Mouse (Mus musculus) ES-Bruce4 (cell line): Measurements from ENCODE around the gene Fam198a. TPM values are rescaled to one million over a fixed set of nuclear protein-coding genes. Genes with fewer than 3 reads are reported as not detected.

Experiments
- H3K27ac ChIP-seq: 2 replicates; pipeline ENCODE4 v1.5.1; 2012; ENCODE audit warnings: low read length, inconsistent platforms; ENCODE audit not compliant: insufficient read depth
- H3K27me3 ChIP-seq: 2 replicates; pipeline ENCODE4 v1.6.1; 2012; ENCODE audit warnings: mild to moderate bottlenecking, low read length, inconsistent platforms; ENCODE audit not compliant: control insufficient read depth, poor library complexity, insufficient read depth, severe bottlenecking
- H3K36me3 ChIP-seq: 2 replicates; pipeline ENCODE4 v1.6.1; 2012; ENCODE audit warnings: inconsistent platforms, mild to moderate bottlenecking, low read length, moderate library complexity; ENCODE audit not compliant: control insufficient read depth, poor library complexity, insufficient read depth, severe bottlenecking
- H3K4me1 ChIP-seq: one replicate; pipeline ENCODE4 v1.8.1; 2011; ENCODE audit warnings: low read length; ENCODE audit not compliant: control insufficient read depth, insufficient read depth
- H3K4me3 ChIP-seq: 2 replicates; pipeline ENCODE4 v1.5.1; 2011; ENCODE audit warnings: low read depth, mild to moderate bottlenecking, low read length
- H3K9ac ChIP-seq: 2 replicates; pipeline ENCODE4 v1.6.1; 2012; ENCODE audit warnings: low read depth, mild to moderate bottlenecking, inconsistent platforms; ENCODE audit not compliant: poor library complexity, severe bottlenecking
- H3K9me3 ChIP-seq: replicated peaks from 2 replicates; pipeline ENCODE4 v1.6.1; 2012; ENCODE audit warnings: mild to moderate bottlenecking, low read length, inconsistent platforms; ENCODE audit not compliant: control insufficient read depth, poor library complexity, insufficient read depth, severe bottlenecking
- CTCF ChIP-seq: IDR thresholded peaks from one replicate; pipeline ENCODE4 v1.8.1; 2011; ENCODE audit warnings: low read depth, low read length
- EP300 ChIP-seq: IDR thresholded peaks from 2 replicates; pipeline ENCODE4 v1.6.1; 2011; ENCODE audit warnings: low read depth, low read length; ENCODE audit not compliant: insufficient read depth
- POLR2A ChIP-seq: IDR thresholded peaks from one replicate; pipeline ENCODE4 v1.8.1; 2011; ENCODE audit warnings: low read length; ENCODE audit not compliant: insufficient read depth
- polyA plus RNA-seq: library from polyadenylated mRNA; stranded (reverse); fragments of >200 nt; gene quantifications from 2 replicates; pipeline ENCODE4 v1.2.4, GENCODE M21; 2011; ENCODE audit warnings: low read depth; ENCODE audit not compliant: missing spikeins, insufficient read depth, insufficient read length

The Fam198a gene
- polyA plus RNA-seq, 1 experiment = not detected

- no peaks in the 10 kb centered on the region for H3K27me3 ChIP-seq
- H3K9ac ChIP-seq = no peak overlapping the region
- H3K9me3 ChIP-seq = no peaks in the 10 kb centered on the region
- TF ChIP-seq CTCF = no peak
- peaks cover 3% of the 10 kb centered on the region for H3K4me1 ChIP-seq
- no peak overlapping the region for H3K4me3 ChIP-seq
- H3K27ac ChIP-seq = no peak overlapping the region
- no peaks in the 10 kb centered on the region for H3K36me3 ChIP-seq
These were observed 45.1 kb upstream of the Fam198a start for GRCm38 (mm10) chr9:121905556-121906185.

GRCm38 (mm10) chr9:121906456-121906855 lies 44.3 kb upstream of the Fam198a start:
- TF ChIP-seq EP300 (no peak), POLR2A (no peak), CTCF (no peak)
- H3K9me3 ChIP-seq = no peaks in the 10 kb centered on the region
- no peaks in the 10 kb centered on the region for H3K36me3 ChIP-seq
- no peak overlapping the region for H3K4me3 ChIP-seq
- no peak overlapping the region for H3K27ac ChIP-seq
- no peak overlapping the region for H3K9ac ChIP-seq
- peaks cover 3% of the 10 kb centered on the region for H3K4me1 ChIP-seq
- H3K27me3 ChIP-seq = no peaks in the 10 kb centered on the region

GRCm38 (mm10) chr9:121907356-121908070 lies 43.3 kb upstream of the Fam198a start:
- H3K9ac ChIP-seq = no peak overlapping the region
- peaks cover 3% of the 10 kb centered on the region for H3K4me1 ChIP-seq
- H3K9me3 ChIP-seq = no peaks in the 10 kb centered on the region
- TF ChIP-seq EP300 (no peak), CTCF (no peak), POLR2A (no peak)
- no peak overlapping the region for H3K4me3 ChIP-seq
- no peaks in the 10 kb centered on the region for H3K36me3 ChIP-seq
- no peak overlapping the region for H3K27ac ChIP-seq
- H3K27me3 ChIP-seq = no peaks in the 10 kb centered on the region

GRCm38 (mm10) chr9:121908321-121908720 lies 42.5 kb upstream of the Fam198a start:
- Histone ChIP-seq H3K9ac (no peak overlapping the region), H3K4me1 (peaks cover 3% of the 10 kb centered on the region), H3K9me3 (no peaks in the 10 kb centered on the region), H3K4me3 (no peak overlapping the region), H3K27ac (no peak overlapping the region), H3K36me3 (no peaks in the 10 kb centered on the region), H3K27me3 (no peaks in the 10 kb centered on the region)
- no peak for TF ChIP-seq CTCF

- Histone ChIP-seq H3K9ac (no peak overlapping the region), H3K27ac (no peak overlapping the region), H3K36me3 (no peaks in the 10 kb centered on the region), H3K4me1 (peaks cover 3% of the 10 kb centered on the region), H3K9me3 (no peaks in the 10 kb centered on the region), H3K4me3 (no peak overlapping the region), H3K27me3 (no peaks in the 10 kb centered on the region)
- no peak for TF ChIP-seq CTCF
- TF ChIP-seq POLR2A = no peak
- no peak for TF ChIP-seq EP300
These were observed 41.2 kb upstream of the Fam198a start for GRCm38 (mm10) chr9:121909635-121910034.

- Histone ChIP-seq H3K27ac (no peak overlapping the region), H3K27me3 (no peaks in the 10 kb centered on the region)
These were observed 39.6 kb upstream of the Fam198a start for GRCm38 (mm10) chr9:121911196-121911595.

More at GRCm38 (mm10) chr9:121911196-121911595, 39.6 kb upstream of the Fam198a start:
- Histone ChIP-seq H3K4me1 (peaks cover 3% of the 10 kb centered on the region), H3K9ac (no peak overlapping the region), H3K4me3 (no peak overlapping the region), H3K9me3 (no peaks in the 10 kb centered on the region), H3K36me3 (no peaks in the 10 kb centered on the region)
- TF ChIP-seq POLR2A (no peak), CTCF (no peak), EP300 (no peak)
